Mouse (Mus musculus) ovary, adult 18-20 months (tissue): ENCODE measurements around the gene Gm20388.

Experiments used
- DNase-seq: peaks from one replicate; pipeline ENCODE4 v3.0.0; 2022; ENCODE audit warnings: low spot score, mixed read lengths

Gene Gm20388

GRCm38 (mm10) chr8:122332753-122333506 lies 2422.3 kb downstream of the Gm20388 start:
- DNase-seq, result peak; percentile 41

DNA sequence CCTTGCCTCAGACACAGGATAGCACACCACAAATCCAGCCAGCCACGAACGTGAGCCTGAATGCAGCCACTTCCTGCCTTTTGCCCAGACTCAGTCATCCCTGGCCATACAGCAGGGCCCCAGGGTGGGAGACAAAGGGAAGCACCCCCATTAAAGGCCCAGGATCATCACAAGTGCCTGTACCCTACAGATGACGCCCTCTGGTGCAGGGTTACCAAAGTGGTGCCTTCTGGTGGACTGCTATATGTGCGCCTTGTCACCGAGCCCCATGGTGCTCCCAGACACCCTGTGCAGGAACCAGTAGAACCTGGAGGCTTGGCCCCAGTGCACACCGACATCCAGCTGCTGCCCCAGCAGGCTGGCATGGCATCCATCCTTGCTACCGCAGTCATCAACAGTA lies 2422.9 kb downstream of the Gm20388 start:
- DNase-seq, result no peak

DNA sequence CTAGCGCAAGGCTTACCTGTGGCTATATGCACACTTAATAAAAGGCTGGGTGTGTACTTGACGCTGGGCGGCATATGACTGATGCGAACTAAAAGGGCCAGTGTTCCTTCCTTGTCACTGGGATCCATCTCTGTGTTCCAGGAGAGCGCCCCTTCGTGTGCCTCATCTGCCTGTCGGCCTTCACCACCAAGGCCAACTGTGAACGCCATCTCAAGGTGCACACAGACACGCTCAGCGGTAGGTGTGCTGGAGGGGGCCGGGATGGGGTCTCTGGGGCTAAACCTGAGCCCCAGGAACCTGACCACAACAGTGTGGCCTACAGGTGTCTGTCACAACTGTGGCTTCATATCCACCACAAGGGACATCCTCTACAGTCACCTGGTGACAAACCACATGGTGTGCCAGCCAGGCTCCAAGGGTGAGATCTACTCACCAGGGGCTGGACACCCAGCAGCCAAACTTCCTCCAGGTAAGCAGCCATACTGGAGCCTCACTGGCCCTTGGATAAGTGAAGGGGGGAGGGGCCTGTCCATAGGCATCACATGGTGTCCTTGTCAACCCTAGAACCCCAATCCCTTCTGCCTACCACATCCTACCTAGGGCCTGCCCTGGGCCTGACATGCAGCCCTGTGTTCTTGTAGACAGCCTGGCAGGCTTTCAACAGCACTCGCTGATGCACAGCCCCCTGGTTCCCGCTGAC lies 2424.3 kb downstream of the Gm20388 start:
- DNase-seq, result no peak

- no peak for DNase-seq
Observed at GRCm38 (mm10) chr8:122335638-122336250, 2425.1 kb downstream of the Gm20388 start.

DNA sequence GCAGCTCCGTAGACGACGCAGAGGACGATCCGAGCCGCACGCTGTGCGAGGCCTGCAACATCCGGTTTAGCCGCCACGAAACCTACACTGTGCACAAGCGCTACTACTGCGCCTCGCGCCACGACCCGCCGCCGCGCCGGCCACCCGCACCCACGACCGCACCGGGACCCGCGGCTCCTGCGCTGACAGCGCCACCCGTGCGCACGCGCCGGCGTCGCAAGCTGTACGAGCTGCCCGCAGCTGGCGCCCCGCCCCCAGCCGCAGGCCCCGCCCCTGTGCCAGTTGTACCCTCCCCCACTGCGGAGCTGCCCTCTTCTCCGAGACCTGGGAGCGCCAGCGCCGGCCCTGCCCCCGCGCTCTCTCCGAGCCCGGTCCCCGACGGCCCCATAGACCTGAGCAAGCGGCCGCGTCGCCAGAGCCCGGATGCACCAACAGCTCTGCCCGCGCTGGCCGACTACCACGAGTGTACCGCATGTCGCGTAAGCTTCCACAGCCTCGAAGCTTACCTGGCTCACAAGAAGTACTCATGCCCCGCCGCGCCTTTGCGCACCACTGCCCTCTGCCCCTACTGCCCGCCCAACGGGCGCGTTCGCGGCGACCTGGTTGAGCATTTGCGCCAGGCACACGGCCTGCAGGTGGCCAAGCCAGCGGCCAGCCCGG lies 2425.7 kb downstream of the Gm20388 start:
- no peak for DNase-seq

DNA sequence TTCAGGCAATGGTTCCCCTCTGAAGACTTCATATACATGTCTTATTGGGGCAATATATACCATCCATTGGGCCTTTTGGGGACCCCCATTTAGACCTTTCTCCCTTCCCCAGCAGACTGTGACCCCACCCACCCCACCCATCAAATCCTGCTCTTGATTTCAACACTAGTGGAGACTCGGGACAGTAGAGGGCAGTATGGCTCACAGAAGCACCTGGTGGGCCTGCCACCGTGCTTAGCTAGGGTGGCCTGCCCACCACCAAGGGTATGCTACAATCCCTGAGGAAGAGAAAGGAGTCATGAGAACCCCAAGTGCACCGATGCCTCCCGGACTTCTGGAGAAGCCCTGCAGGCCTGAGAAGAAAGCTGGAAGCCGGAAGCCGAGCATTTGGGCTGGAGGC lies 2428.2 kb downstream of the Gm20388 start:
- no peak for DNase-seq

- DNase-seq, result no peak
Observed at GRCm38 (mm10) chr8:122340761-122341160, 2430.1 kb downstream of the Gm20388 start.

DNA sequence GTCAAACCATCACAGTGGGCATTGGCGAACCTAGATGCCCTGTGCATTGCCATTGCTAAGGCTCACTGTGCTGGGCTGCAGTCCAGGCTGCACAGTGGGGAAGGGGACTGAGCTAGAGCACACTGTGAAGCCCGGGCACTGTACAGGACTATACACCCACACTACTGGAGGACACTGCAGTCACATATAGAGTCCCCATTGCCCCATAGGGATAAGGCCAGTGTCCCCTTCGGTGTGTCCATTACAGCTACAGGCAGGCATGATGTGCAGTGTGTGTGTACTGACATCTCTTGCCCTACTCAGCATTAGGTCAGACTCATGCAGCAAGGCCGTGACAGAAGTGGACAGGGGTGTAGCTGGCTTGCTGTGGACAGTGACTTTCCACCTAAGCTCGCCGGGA lies 2431.1 kb downstream of the Gm20388 start:
- DNase-seq, result no peak

DNA sequence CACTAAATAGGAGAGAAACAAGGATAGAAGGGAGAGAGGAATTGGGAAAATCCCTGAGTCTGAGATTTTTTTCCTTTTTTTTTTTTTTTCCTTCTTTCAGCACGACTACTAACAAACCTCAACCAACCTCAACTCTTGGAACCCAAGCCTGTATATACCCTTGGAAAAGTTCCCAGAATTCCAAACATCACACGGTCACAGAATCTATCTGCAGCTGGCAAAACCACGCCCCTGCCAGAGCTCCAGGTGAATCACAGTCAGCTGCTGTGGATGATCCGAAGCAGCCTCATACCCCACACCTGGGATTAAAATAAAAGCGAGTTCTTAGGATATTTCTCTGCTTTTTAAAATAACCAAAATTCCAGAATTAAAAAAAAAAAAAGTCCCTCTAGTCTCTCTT lies 2431.7 kb downstream of the Gm20388 start:
- DNase-seq, result no peak

DNA sequence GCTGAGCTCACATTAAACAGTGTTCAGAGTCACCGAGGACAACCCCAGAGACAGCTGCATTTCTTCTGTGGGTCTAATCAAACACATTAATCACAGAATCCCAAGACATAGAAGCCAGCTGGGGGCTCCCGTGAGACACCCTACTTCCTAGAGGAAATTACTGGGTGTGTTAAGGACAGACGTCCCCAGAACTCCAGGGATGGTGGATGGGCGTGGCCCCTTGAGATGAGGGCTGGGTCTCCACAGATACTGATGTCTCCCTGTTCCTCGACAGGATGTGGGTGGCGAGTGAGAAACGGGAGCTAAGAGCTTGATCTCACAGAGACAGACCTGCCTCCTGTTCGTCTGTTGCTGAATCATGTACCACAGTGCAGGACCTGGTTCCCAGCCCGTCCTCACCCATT lies 2432.2 kb downstream of the Gm20388 start:
- no peak for DNase-seq

DNA sequence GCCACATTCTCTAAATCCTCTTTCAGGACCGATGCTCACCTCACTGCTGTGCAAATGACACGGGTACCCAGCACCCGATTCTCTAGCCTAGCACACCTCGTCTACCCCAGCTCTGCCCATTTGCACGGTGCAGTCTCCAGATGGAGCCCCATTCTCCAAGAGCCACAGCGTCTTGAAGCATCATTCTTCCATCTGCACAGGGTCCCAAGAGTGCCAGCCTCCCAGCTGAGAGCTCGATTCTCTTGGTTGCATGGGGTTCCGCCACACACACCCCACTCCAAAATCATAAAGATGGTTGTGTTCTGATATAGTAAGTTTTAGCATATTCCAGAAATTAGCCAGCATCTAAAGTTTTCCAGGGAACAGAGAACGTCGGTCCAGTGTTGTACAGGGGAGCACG lies 2432.7 kb downstream of the Gm20388 start:
- no peak for DNase-seq

DNA sequence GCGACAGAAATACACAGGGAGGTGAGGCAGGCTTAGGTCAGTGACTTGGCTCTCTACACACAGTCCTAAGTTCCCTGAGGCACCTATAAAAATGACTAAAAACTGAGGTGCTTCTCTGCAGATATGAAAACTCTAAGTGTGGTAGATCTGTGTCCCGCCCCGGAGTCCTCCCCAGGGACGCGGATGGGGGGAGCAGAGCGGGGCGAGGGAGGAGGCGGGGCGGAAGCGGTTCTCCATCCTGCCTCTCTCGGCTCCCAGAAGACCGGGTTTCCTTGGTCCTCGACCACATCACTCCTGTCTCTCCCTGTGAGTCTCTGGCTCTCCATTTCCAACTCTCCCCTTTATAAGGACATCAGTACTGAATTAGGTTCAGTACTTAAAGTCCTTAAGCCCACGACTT lies 2433.1 kb downstream of the Gm20388 start:
- DNase-seq, result no peak

GRCm38 (mm10) chr8:122344219-122344618 lies 2433.6 kb downstream of the Gm20388 start:
- no peak for DNase-seq

DNA sequence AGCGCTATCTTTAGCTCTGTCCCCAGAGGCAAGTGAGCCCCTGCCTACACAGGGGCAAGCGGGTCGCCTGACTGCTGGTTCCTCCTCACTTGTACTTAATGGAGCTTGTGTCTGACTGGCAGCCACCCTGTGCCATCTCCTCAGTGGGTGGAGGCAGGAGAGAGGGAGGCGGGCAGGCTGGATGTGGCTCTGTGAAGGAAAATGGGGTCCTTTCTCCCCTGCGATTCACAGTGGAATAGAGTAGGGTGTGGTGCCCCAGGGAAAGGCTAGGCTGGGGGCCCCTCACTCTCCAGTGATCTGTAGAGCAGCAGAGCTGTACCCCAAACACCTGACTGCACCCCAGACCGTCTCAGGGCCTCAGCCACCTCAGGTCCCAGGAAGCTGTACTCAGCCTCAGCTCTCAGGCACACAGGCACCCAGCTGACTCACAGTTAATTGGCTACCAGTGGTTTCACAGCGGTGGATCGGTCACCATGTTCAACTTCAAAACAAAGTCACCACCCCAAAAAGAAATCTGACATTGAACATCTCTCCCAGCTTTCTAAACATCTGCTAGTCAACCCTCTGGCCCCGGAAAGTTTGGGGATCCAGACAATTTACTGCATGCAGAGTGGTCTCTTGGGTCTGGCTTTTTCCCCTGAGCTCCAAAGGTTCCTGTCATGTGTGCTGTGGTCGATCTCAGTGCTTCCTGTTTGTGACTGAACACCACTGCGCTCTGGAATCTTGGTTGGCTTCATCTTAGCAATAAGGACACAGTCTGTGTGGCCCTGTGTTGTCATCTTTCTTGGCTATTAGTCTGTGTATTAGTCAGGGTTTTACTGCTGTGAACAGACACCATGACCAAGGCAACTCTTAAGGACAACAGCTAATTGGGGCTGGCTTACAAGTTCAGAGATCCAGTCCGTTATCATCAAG lies 2434.8 kb downstream of the Gm20388 start:
- DNase-seq, result no peak

- no peak for DNase-seq
Observed at GRCm38 (mm10) chr8:122347811-122348552, 2437.3 kb downstream of the Gm20388 start.

- DNase-seq, result no peak
Observed at GRCm38 (mm10) chr8:122349357-122350297, 2439.0 kb downstream of the Gm20388 start.

DNA sequence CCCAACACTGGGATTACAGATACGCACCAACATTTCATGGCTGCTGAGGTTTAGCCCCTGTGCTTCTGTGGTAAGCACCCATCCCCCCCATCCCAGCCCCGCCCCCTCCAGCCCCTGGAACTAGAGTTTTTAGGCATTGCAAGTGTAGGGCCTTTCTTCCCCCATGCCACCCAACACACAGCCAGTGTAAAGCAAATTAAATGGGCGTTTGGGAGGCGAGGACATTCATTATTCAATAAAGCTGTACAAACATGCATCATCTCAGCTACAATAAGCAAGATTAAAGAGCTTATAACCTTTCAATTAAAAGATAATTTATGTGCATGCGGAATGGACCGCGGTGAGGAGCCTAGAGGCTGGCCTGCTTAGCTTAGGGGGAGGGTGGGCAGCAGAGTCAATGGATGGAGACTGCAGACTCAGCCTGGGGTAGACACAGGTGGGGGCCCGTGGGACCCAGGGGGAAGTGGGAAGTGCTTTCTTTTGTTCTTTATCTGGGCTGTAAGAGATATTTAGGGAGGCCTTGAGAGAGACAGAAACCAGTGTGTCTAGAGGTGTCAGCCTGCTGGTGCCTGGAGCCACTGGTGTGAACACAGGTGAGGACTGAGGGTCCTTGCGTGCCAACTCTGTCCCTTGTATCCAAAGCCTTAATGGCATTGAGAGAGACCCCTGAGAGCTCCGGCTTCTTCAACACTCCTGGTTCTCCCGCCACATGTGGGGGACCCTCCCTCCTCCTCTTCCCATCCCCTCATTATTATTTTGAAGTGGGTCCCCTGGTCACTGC lies 2439.9 kb downstream of the Gm20388 start:
- no peak for DNase-seq

DNA sequence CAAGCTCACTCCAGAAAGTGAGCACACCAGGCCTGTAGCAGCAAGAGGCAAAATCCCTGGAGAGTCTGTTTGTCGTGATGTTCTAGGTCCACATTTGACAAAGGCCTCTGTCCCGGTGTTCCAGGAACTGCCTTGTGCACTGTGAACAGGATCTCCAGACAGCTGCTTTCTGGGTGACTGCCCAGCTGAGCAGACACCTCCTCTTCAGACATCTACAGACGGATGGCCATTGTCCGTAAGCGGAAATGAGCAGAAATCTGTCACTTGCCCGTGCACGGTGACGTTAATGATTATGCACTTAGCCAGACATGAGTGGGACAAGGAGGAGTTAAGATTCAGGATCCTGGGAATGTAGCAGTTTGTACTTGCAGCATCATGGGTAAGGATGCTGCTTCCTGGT lies 2443.5 kb downstream of the Gm20388 start:
- no peak for DNase-seq
